Mouse (Mus musculus): ENCODE data around the gene Jakmip3. TPM values are rescaled to one million over a fixed set of nuclear protein-coding genes. Genes with fewer than 3 reads are reported as not detected.

Jakmip3 gene
- polyA plus RNA-seq, 1 experiment from 2014 or later = 1.7 TPM

DNA sequence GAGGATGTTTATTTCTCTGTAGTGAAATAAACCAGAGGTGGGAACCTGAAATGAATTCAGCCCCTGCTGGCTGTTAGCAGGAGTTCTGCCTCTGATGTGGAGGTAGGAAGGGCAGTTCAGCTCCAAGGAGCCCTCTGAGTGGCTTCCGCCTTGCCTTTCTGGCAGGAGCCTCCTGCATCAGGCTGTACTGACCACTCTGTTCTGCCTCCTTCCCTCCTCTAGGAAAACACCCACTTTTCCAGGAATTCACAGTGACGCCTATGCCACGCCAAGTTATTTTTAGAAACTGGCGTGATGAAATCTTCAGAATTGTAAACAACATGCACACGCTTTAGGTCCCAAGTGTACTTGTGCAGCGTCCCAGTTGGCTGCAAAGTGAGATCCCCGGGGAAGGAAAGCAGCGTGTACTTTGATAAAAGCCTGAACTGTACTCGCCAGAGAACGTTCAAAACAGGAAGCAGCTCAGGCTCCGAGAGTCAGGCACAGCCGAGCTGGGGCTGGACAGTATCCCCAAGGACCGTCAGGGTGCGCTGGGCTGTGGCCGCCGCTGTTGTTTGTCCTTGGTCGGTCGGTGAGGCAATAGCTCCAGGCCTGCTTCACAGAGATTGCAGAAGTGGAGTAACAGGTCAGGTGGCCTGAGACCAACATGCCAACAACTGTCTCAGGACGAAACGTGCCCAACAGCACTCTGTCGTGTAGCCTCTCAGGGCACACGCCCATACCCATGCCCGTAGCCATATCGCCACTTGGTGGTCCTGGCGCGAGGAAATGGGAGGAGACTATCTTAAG, 21.2 kb upstream of the Jakmip3 start:
- 0 out of 2 replicates have a peak, but pooled peaks have one; percentile 19 for ATAC-seq (ENCODE audit: low FRiP score)
- H3K4me2 ChIP-seq (replicated peaks) = peak overlapping the region; percentile 60
- H3K27me3 ChIP-seq = no peaks in the 10 kb centered on the region
- H3K9me3 ChIP-seq (replicated peaks) = no peaks in the 10 kb centered on the region
- no peaks in the 10 kb centered on the region for H3K36me3 ChIP-seq
- 5% methylated on average over 26 of the region's 26 CpGs for WGBS
- H3K27ac ChIP-seq = no peak overlapping the region
- H3K4me3 ChIP-seq = peak overlapping the region; percentile 26
- H3K9ac ChIP-seq = peak overlapping the region; percentile 49
- H3K4me1 ChIP-seq = peaks cover 10% of the 10 kb centered on the region

DNA sequence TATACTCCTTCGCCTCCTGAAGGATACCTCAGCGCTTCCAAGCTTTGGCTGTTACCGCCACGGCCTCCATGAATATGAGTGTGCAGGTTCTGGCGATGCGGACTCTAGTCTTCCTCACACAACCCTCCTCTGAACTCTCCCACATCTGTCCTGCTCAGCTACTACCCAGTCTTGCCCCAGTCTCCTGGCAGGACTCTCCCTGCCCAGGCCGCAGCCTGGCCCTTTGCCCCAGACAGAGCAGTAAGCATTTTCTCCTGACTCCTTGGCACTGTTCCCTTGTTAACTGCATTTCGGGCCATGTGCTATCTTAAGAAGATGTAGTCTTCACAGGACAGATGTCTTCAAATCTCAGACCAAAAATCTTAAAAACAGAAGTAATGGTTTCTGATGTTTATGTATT, 18.9 kb upstream of the Jakmip3 start:
- no peak overlapping the region for H3K4me3 ChIP-seq
- peaks cover 10% of the 10 kb centered on the region for H3K4me1 ChIP-seq
- H3K27me3 ChIP-seq = no peaks in the 10 kb centered on the region
- no peak for ATAC-seq (ENCODE audit: low FRiP score)
- no peaks in the 10 kb centered on the region for H3K36me3 ChIP-seq
- 97% methylated on average over 8 of the region's 8 CpGs for WGBS
- no peak overlapping the region for H3K27ac ChIP-seq
- H3K9ac ChIP-seq = no peak overlapping the region
- H3K4me2 ChIP-seq (replicated peaks) = no peak overlapping the region
- H3K9me3 ChIP-seq (replicated peaks) = no peaks in the 10 kb centered on the region

DNA sequence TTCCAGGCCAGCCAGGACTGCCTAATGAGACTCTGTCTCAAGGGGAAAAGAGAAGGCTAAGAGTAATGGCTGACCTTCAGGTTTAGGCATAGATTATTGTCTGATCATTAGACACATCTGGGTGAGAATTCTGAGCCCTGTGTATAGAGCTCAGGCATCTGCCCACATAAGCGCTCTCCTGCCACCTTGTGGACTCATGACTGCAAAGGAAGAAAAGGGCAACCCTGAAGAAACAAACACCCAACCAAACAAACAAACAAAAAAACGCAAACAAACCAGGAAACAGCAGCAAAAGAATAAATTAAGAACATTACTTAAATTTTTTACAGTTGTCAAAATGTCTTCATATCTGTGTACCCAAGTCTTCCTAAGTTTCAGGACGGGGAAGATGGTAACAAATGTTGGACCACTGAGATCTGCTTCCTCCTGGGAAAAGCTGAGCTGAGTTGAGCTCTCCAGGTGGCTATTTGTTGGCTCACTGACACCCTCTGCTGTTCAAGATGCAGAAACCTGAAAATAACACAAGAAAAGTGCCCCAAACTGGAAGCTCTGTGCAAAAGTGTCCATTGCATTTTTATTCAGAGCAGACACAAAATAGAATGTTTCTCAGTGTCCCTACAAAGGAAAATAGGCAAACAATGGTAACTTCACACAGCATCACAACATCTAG, 16.6 kb upstream of the Jakmip3 start:
- no peaks in the 10 kb centered on the region for H3K9me3 ChIP-seq (replicated peaks)
- 10% methylated on average over 3 of the region's 3 CpGs for WGBS
- H3K4me1 ChIP-seq = peaks cover 10% of the 10 kb centered on the region
- H3K9ac ChIP-seq = no peak overlapping the region
- H3K4me3 ChIP-seq = no peak overlapping the region
- no peak for ATAC-seq (ENCODE audit: low FRiP score)
- no peaks in the 10 kb centered on the region for H3K27me3 ChIP-seq
- H3K27ac ChIP-seq = no peak overlapping the region
- H3K36me3 ChIP-seq = no peaks in the 10 kb centered on the region
- no peak overlapping the region for H3K4me2 ChIP-seq (replicated peaks)

DNA sequence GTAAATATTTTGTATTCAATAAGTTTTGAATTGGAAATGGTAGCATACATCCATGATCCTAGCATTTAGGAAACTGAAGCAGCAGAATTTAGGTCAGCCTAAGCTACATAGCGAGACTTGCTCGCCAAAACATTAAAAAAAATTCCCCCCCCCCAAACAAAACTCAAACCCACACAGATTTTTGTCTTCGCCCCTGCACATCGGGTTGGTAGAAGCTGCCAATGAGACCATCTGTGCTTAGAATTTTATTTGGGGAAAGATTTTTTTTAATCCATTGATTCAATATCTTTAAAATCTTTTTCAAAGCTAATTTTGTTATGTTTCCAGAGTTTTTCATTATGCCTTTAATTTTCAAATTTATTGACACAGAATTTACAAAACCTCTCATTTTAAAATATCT, 12.1 kb upstream of the Jakmip3 start:
- Histone ChIP-seq H3K27ac (no peak overlapping the region), H3K9me3 (replicated peaks) (no peaks in the 10 kb centered on the region), H3K4me2 (replicated peaks) (no peak overlapping the region), H3K4me1 (no peaks in the 10 kb centered on the region), H3K27me3 (no peaks in the 10 kb centered on the region), H3K9ac (no peak overlapping the region), H3K36me3 (no peaks in the 10 kb centered on the region), H3K4me3 (no peak overlapping the region)
- ATAC-seq (ENCODE audit: low FRiP score) = no peak
- WGBS = 88% methylated on average over 4 of the region's 4 CpGs

DNA sequence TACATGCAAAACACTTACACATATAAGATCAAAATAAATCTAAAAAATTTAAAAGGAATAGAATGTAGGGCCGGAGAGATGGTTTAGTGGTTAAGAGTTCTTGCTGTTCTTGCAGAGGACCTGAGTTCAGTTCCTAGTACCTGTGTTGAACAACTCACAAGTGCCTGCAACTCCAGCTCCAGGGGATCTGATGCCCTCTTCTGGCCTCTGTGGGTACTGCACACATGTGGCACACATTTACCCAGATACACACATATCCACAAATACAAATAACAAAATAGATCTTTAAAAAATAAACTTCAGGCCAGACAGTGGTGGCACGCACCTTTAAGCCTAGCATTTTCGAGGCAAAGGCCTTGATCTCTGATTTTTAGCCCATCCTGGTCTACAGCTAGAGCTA, 6.0 kb upstream of the Jakmip3 start:
- Histone ChIP-seq H3K9me3 (replicated peaks) (0 out of 2 replicates have a peak, but pooled peaks cover 9% of the 10 kb centered on the region), H3K4me2 (replicated peaks) (no peak overlapping the region), H3K9ac (no peak overlapping the region), H3K4me3 (no peak overlapping the region), H3K4me1 (no peaks in the 10 kb centered on the region), H3K27me3 (peaks cover 21% of the 10 kb centered on the region), H3K36me3 (no peaks in the 10 kb centered on the region), H3K27ac (no peak overlapping the region)
- ATAC-seq (ENCODE audit: low FRiP score) = no peak
- 88% methylated on average over 3 of the region's 3 CpGs for WGBS

DNA sequence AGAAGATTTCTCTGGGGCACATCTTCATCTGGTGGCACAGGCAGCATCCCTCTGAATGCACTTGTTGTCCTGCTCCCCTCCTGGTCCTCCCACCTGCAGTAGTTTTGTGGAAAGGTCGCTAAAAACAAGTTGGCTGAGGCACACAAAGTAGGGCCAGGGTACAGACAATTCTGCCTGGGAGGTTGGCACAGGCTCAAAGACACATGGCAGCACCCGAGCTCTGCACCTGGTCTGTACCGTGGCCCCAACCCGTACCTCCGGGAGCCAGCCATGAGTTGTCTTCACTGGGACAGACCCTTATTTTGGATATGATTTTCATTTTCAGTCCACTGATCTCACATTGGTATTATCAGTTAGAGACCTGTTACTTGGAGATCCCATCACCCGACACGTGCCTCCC, 1.5 kb upstream of the Jakmip3 start:
- 80% methylated on average over 7 of the region's 7 CpGs for WGBS
- no peak for ATAC-seq (ENCODE audit: low FRiP score)
- no peak overlapping the region for H3K9ac ChIP-seq
- H3K4me2 ChIP-seq (replicated peaks) = no peak overlapping the region
- H3K27ac ChIP-seq = no peak overlapping the region
- peaks cover 17% of the 10 kb centered on the region for H3K4me1 ChIP-seq
- 0 out of 2 replicates have a peak, but pooled peaks cover 9% of the 10 kb centered on the region for H3K9me3 ChIP-seq (replicated peaks)
- no peaks in the 10 kb centered on the region for H3K36me3 ChIP-seq
- H3K4me3 ChIP-seq = no peak overlapping the region
- H3K27me3 ChIP-seq = peaks cover 65% of the 10 kb centered on the region

DNA sequence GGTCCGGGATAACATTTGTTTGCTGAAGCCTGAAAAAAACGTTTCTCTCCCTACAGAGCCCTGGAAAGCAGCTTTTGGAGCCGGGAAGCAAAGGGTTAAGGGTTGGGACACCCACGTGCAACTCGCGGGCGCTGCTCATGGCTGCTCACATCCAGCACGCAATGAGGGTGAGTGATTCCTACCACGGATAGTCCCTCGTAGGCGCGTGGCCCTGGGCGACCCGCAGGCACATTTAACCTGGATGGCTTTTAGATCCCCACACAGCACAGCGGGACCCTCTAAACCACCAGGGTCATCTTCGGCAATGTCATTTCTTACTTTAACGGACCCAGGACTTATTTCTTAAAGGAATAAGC, 296 bp upstream of the Jakmip3 start:
- ATAC-seq (ENCODE audit: low FRiP score) = no peak
- H3K9me3 ChIP-seq (replicated peaks) = 0 out of 2 replicates have a peak, but pooled peaks cover 4% of the 10 kb centered on the region
- H3K4me2 ChIP-seq (replicated peaks) = peak overlapping the region; percentile 91
- no peaks in the 10 kb centered on the region for H3K36me3 ChIP-seq
- H3K9ac ChIP-seq = peak overlapping the region; percentile 53
- H3K27ac ChIP-seq = no peak overlapping the region
- H3K27me3 ChIP-seq = peaks cover 67% of the 10 kb centered on the region
- H3K4me3 ChIP-seq = peak overlapping the region; percentile 48
- peaks cover 17% of the 10 kb centered on the region for H3K4me1 ChIP-seq
- WGBS = 1% methylated on average over 17 of the region's 17 CpGs

DNA sequence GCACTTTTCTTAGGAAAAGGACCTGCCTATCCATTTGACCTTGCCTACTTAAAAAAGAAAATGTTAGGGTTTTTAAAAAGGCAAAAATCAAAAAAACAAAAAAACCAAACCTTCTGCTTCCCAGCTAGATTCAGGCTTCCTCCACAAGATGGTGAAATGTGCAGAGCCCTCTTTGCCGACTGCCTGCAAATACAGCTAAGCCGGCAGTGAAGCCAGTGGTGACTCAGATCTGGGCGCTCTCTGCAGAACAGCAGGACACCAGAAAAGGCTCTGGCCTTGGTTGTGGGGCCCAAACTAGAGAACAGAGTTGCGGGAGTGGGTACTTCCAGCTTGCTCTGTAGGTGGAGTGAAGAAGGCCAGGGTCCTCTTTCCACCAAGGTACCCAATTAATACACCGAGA, 1.0 kb downstream of the Jakmip3 start:
- Histone ChIP-seq H3K27me3 (peaks cover 69% of the 10 kb centered on the region), H3K4me1 (peaks cover 17% of the 10 kb centered on the region), H3K27ac (no peak overlapping the region), H3K9ac (no peak overlapping the region), H3K9me3 (replicated peaks) (no peaks in the 10 kb centered on the region), H3K4me3 (peak overlapping the region; percentile 48; the same call in 1 of the 2 replicates), H3K4me2 (replicated peaks) (peak overlapping the region; percentile 91), H3K36me3 (no peaks in the 10 kb centered on the region)
- whole genome bisulfite sequencing = 30% methylated on average over 5 of the region's 5 CpGs
- ATAC-seq (ENCODE audit: low FRiP score) = no peak

DNA sequence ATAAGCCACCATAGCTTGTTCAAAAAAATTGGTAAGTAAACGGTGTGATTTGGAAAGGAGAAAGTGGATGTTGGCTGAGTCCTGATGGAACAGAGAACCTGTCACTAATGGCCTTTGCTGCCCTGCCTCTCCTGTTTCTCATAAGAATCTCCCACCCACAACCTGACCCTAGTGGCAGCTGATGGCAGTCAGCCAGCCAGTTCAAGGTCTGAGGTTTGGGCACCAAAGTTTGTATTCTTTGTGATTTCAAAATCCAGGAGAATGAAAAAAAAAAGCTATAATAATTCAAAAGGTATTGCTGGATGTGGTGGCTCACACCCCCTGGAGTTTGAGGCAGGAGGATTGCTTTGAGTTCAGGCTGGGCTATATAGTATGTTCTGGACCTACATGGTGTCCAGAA, 1.8 kb downstream of the Jakmip3 start:
- no peak for ATAC-seq (ENCODE audit: low FRiP score)
- 88% methylated on average over 1 of the region's 1 CpGs for WGBS
- peaks cover 67% of the 10 kb centered on the region for H3K27me3 ChIP-seq
- no peaks in the 10 kb centered on the region for H3K36me3 ChIP-seq
- no peak overlapping the region for H3K27ac ChIP-seq
- no peak overlapping the region for H3K4me3 ChIP-seq
- H3K9ac ChIP-seq = no peak overlapping the region
- H3K4me1 ChIP-seq = peaks cover 17% of the 10 kb centered on the region
- H3K4me2 ChIP-seq (replicated peaks) = no peak overlapping the region
- no peaks in the 10 kb centered on the region for H3K9me3 ChIP-seq (replicated peaks)

DNA sequence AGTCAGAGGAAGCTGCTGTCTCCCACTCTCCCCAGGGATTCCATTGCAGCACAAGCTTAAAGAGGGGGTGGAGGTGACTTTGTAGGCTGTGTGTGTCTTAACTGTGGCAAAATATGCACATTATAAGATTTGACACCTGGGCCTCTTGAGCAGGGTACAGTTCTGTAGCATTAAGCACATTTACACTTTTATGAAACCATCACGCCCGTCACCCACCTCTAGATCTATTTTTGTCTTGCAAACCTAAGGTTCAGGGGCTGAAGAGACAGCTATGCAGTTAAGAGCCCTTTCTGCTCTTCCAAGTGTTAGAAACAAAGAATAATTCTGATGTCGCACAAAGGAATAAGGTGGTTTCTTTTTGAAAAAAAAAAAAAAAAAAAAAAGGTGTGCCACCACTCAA, 5.1 kb downstream of the Jakmip3 start:
- no peaks in the 10 kb centered on the region for H3K36me3 ChIP-seq
- no peak overlapping the region for H3K9ac ChIP-seq
- H3K4me1 ChIP-seq = peaks cover 10% of the 10 kb centered on the region; the same call in 1 of the 2 replicates
- H3K27ac ChIP-seq = no peak overlapping the region
- no peaks in the 10 kb centered on the region for H3K9me3 ChIP-seq (replicated peaks)
- WGBS = 55% methylated on average over 3 of the region's 3 CpGs
- no peak overlapping the region for H3K4me3 ChIP-seq
- H3K27me3 ChIP-seq = peaks cover 37% of the 10 kb centered on the region
- no peak for ATAC-seq (ENCODE audit: low FRiP score)
- H3K4me2 ChIP-seq (replicated peaks) = no peak overlapping the region

DNA sequence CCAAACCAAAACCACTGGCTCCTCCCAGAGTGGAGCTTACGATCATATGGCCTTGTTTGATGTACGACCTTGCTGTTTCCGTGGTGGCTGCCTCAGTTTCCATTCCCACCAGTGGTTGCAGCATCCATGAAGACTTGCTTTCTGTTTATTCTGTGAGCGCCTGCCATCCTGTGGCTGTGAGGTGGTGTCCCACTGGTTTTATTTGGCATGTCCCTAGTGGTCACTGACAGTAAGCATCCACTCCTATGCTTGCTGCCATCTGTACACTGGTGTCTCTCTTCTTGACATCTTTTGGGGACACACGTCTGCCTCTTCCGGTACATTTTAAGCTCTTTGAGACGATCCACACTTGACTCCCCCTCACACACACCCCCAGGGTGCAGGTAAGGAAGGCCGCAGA, 7.2 kb downstream of the Jakmip3 start:
- ATAC-seq (ENCODE audit: low FRiP score) = no peak
- no peak overlapping the region for H3K9ac ChIP-seq
- H3K27ac ChIP-seq = no peak overlapping the region
- WGBS = 92% methylated on average over 8 of the region's 8 CpGs
- H3K27me3 ChIP-seq = peaks cover 16% of the 10 kb centered on the region
- H3K4me3 ChIP-seq = no peak overlapping the region
- no peak overlapping the region for H3K4me2 ChIP-seq (replicated peaks)
- no peaks in the 10 kb centered on the region for H3K9me3 ChIP-seq (replicated peaks)
- H3K36me3 ChIP-seq = no peaks in the 10 kb centered on the region
- no peaks in the 10 kb centered on the region for H3K4me1 ChIP-seq

DNA sequence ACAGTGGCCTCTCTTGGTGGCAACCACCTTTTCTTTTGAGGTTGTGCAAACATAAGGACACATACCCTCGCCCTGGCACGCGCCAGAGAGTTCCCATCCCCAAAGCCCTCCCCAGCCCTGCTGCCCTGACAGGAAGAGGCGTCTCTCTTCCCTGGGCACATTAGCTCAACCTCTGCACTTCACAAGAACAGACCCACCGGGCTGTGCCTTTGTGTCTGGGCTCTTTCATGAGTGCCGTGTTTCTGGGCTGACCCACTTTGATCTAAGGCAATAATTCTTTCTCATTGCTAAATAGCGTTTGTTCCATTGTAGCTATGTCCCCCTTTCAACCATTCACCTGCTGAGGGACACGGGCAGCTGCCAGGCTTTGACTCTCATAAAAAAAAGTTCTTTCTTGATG, 7.8 kb downstream of the Jakmip3 start:
- Histone ChIP-seq H3K4me3 (no peak overlapping the region), H3K27me3 (peaks cover 11% of the 10 kb centered on the region), H3K9ac (no peak overlapping the region), H3K36me3 (no peaks in the 10 kb centered on the region), H3K9me3 (replicated peaks) (no peaks in the 10 kb centered on the region), H3K27ac (no peak overlapping the region), H3K4me1 (no peaks in the 10 kb centered on the region), H3K4me2 (replicated peaks) (no peak overlapping the region)
- no peak for ATAC-seq (ENCODE audit: low FRiP score)
- WGBS = 50% methylated on average over 8 of the region's 8 CpGs

DNA sequence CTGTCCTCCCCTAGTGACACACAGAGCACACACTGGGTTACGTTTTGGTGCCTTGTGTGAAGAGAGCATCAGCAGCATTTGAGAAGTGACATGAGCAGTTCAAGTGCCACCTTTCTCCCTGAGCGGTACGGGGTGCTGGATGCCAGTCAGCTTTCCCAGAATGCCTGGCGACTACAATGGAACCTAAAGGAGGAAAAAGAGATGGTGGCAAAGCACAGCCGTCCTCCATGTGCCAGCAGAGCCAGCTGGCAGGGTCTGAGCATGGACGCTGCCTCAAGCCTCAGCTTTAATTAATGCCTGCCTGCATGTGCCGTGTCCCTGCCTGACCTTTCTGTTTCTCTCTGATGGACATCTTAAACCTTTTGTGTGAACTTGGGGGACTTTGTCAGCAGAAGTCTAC, 15.3 kb downstream of the Jakmip3 start:
- no peaks in the 10 kb centered on the region for H3K9me3 ChIP-seq (replicated peaks)
- H3K9ac ChIP-seq = no peak overlapping the region
- H3K36me3 ChIP-seq = no peaks in the 10 kb centered on the region
- 0 out of 2 replicates have a peak, but pooled peaks cover 3% of the 10 kb centered on the region for H3K27me3 ChIP-seq
- H3K4me3 ChIP-seq = no peak overlapping the region
- H3K4me2 ChIP-seq (replicated peaks) = no peak overlapping the region
- no peak overlapping the region for H3K27ac ChIP-seq
- 86% methylated on average over 7 of the region's 7 CpGs for WGBS
- ATAC-seq (ENCODE audit: low FRiP score) = no peak
- H3K4me1 ChIP-seq = no peaks in the 10 kb centered on the region
